Mouse (Mus musculus): ENCODE data around the gene Gm13306.
"Not testable (repeated sequence)": the region's sequence is repeated elsewhere in the genome, so short reads cannot be mapped to it uniquely, and the experiment has no call there.

Gene Gm13306

GRCm38 (mm10) chr4:42153136-42153535 lies at the start of gene Gm13306:
Gene Gm13306 (plus strand): TSS chr4:42153436.
- not testable (repeated sequence) for DNase-seq

DNA sequence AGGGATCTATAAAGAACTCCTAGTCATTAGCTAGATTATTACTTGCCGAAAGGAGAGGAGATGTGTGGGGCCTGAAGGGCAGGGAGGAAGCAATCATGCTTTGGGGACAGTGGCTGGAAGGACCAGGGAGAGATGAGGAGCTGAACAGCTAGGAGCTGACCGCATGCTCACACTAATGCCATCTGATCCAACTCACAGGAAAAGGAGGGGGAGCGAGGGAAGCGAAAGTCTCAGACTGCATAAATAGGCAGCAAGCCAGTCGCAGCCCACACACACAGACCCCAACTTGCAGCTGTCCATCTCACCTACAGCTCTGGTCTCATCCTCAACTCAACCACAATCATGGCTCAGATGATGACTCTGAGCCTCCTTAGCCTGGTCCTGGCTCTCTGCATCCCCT lies 38.7 kb upstream of the Gm13306 start, which contains the start of gene Gm13304:
Gene Gm13304, plus strand, starts transcription at position 301 of the 400 bp plus-strand sequence.
- DNase-seq = not testable (repeated sequence)

DNA sequence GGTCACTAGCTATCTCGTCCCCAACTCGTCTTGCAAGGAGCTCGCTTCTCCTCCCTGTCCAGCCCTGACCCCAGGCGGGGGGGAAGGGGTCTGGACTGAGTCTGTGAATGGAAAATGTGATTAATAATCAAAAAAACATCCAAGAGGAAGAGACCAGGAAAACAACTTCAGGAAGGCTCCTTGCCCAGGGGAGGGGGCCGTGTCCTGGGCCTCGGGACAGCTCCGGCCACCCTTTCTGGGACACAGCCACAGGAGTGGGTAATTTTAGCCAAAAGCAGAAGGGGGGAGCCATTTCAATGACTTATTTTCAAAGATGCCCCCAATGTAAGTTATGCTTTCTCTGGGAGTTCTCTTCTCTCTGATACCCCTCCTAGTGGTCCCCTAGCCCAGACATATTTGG lies 15.3 kb downstream of the Gm13306 start, which contains the start of gene Gm13305:
Gene Gm13305, minus strand, starts transcription at position 101 of the 400 bp plus-strand sequence.
- not testable (repeated sequence) for DNase-seq

DNA sequence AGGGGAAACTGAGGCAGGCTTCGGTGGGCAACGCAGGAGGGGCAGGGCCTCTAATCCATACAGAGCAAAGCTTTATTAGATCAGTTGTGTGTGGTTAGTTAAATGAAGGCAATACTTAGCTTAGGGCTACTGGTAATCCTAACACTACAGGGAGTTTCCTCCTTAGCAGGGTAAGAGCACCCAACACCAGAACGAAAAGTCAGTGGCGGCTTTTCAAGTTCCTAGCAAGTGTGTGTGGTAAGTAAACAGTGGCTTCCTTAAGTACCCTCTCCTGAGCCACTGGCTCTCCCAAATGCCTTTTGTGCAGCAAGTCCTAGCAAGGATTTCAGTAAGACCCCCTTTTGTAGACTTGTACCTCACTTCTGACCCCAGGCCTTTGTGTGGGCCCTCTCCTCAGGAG lies 25.0 kb downstream of the Gm13306 start:
- not testable (repeated sequence) for DNase-seq

DNA sequence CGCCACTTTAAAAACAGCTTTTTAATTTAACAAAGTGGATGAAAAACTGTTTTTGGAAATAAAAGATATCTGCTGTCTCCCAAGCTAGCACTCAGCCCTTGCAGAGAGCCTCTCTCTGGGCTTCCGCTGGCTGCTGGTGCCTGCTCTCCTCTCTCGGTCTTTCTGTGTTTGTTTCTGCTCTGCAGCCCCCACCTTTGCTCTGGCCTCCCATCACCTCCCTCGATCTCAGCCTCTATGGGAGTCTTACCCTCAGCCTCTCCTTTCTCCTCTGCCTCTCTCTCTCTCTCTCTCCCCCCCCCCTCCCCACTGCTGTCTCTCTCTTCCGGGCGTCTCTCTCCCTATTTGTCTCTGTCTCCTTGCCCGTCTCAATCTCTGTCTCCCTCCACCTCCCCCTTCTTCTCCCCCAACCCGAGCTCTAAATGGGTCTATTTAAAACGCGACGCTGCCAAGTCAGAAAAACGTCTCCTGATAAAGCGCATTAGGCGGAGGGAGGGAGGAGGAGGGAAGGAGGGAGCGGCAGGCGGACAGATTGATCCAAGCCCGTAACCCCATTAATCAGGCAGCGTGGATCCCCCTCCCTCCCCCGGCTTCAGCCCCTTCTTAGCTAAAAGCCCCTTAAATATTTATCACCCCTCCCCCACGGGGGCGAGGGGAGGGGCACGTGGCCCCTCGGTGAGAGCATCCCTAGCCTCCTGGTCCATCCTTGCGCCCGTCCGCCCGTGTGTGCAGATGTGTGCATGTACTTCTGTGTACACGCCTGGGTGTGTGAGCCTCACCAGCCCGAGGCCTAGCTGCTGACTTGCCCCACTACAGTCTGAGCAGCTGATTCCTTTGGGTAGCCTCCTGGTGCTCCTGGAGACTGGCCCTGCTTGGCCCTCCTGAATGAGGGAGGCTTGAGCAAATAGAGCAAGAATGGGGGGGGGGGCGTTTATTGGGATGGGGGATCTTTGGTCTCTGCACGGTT lies 30.3 kb downstream of the Gm13306 start:
- not testable (repeated sequence) for DNase-seq

- not testable (repeated sequence) for DNase-seq
Observed at GRCm38 (mm10) chr4:42184324-42184979, 31.2 kb downstream of the Gm13306 start.

DNA sequence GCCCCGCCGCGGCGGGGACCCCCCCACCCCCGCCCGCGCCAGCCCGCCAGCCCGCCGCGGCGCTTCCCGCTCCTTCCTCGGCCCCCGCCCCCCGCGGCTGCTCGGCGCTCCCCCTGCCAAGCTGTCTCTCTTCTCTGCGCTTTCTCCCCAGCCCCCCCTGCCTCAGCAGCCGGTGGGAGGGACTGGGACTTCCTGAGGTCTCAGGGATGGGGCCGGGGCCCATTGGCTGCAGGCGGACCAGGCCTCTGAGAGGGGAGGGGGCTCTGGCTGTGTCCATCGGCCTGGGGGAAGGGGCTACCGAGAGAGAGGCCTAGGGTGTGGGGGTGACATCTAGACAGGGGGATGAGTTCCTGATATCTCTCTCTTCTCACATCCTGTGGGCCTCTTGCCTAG lies 31.7 kb downstream of the Gm13306 start:
- not testable (repeated sequence) for DNase-seq
